Mouse (Mus musculus): Measurements from ENCODE around the gene Rasgef1a.

DNA sequence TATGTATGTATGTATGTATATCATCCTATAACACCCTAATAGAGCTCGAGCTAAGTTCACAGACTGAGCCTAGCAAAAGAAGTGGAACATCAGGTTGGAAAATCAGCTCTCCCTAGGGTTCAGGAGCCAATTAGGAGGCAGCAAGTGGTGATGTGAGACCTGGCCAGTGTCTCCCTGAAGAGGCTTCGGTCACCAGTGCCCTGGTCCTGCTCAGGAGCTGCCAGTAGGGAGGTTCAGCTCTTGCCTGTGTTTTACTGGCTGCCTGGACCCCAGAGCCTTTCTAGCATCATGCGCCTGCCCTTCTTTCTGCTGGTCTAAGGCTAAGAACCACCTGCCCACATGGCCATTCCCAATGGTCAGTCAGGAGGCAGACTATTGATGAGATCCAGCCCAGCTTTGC is 35.3 kb downstream of the Rasgef1a start:
- TF ChIP-seq CTCF (IDR thresholded peaks at IDR 0.05): no peak
- no peak for TF ChIP-seq POLR2A (IDR thresholded peaks at IDR 0.05; ENCODE audit: insufficient read depth, low read depth, low read length)
- no peak for TF ChIP-seq EP300 (IDR thresholded peaks at IDR 0.05; ENCODE audit: insufficient read depth, low read depth, low read length)
